In genomic region chr3:65935153-65935552, GRCm38 (mm10) we compare ENCODE assay signal across 16 mouse cellular contexts.
"Had no signal": no experiment of that assay in that cellular context is flagged by ENCODE, and none has a peak within 500 bp of the region (broad histone marks: within the 10 kb centered on the region; RNA-seq: fewer than 3 reads in every experiment).

No protein-coding gene starts in this region.

- H3K27me3 ChIP-seq: lung, embryonic 15.5 days; neural tube, embryonic 12.5 days had no signal

- H3K9ac ChIP-seq: lung, embryonic 15.5 days; midbrain, embryonic 12.5 days; neural tube, embryonic 12.5 days had no signal

- H3K4me1 ChIP-seq: midbrain, embryonic 12.5 days; neural tube, embryonic 12.5 days had no signal

- H3K27ac ChIP-seq: lung, embryonic 15.5 days; macrophage; midbrain, embryonic 12.5 days; neural tube, embryonic 12.5 days had no signal

- H3K9me3 ChIP-seq: lung, embryonic 15.5 days; megakaryocyte, embryonic 14.5 days; midbrain, embryonic 12.5 days; neural tube, embryonic 12.5 days had no signal

- H3K4me3 ChIP-seq: lung, embryonic 15.5 days; megakaryocyte, embryonic 14.5 days; midbrain, embryonic 12.5 days; neural tube, embryonic 12.5 days had no signal

- H3K4me2 ChIP-seq: lung, embryonic 15.5 days; midbrain, embryonic 12.5 days; neural tube, embryonic 12.5 days had no signal

- H3K36me3 ChIP-seq: lung, embryonic 15.5 days; midbrain, embryonic 12.5 days; neural tube, embryonic 12.5 days had no signal

- DNase-seq: lung, adult 2 months; lung, postnatal 14 days; lung, postnatal 36 days; midbrain, embryonic 14.5 days; right cerebral cortex, postnatal 14 days; right cerebral cortex, postnatal 4 days; spleen, adult 18-20 months; thymus, adult 18-20 months; thymus, postnatal 14 days; thymus, postnatal 36 days had no signal

- ATAC-seq: lung, postnatal 0 days had no signal
